Mouse (Mus musculus) hindlimb bud, embryonic 11.5 days (tissue): ENCODE results near the gene Clns1a.
A peak's percentile ranks its signal among the peaks of the same experiment; 100 is the strongest.

ENCODE experiments used
- DNase-seq: peaks from one replicate; pipeline ENCODE4 v3.0.0-alpha.2; 2012; ENCODE audit warnings: low read depth, low spot score; ENCODE audit errors: extremely low spot score

Gene Clns1a

GRCm38 (mm10) chr7:97696506-97697254 is at the start of gene Clns1a:
Gene Clns1a, plus strand, starts transcription at chr7:97696634.
- peak; percentile 73 for DNase-seq

- DNase-seq: no peak
Measured at GRCm38 (mm10) chr7:97647656-97648055, 48.8 kb upstream of the Clns1a start.

- DNase-seq: no peak
Measured at GRCm38 (mm10) chr7:97650729-97651128, 45.7 kb upstream of the Clns1a start.

- DNase-seq: no peak
Measured at GRCm38 (mm10) chr7:97656144-97656543, 40.3 kb upstream of the Clns1a start.

- no peak for DNase-seq
Measured at GRCm38 (mm10) chr7:97661634-97662033, 34.8 kb upstream of the Clns1a start.

GRCm38 (mm10) chr7:97679239-97679638 is 17.2 kb upstream of the Clns1a start:
- DNase-seq: peak; percentile 8

- DNase-seq: no peak
Measured at GRCm38 (mm10) chr7:97687831-97688230, 8.6 kb upstream of the Clns1a start.

GRCm38 (mm10) chr7:97695441-97695840 is 993 bp upstream of the Clns1a start:
- DNase-seq: no peak

- no peak for DNase-seq
Measured at GRCm38 (mm10) chr7:97696133-97696505, 315 bp upstream of the Clns1a start.

- DNase-seq: no peak
Measured at GRCm38 (mm10) chr7:97700173-97700572, 3.7 kb downstream of the Clns1a start.

- DNase-seq: no peak
Measured at GRCm38 (mm10) chr7:97701106-97701505, 4.7 kb downstream of the Clns1a start.

GRCm38 (mm10) chr7:97707123-97707522 is 10.7 kb downstream of the Clns1a start:
- DNase-seq: no peak

- no peak for DNase-seq
Measured at GRCm38 (mm10) chr7:97707809-97708208, 11.4 kb downstream of the Clns1a start.

GRCm38 (mm10) chr7:97709204-97709603 is 12.8 kb downstream of the Clns1a start:
- no peak for DNase-seq

- DNase-seq: no peak
Measured at GRCm38 (mm10) chr7:97714651-97715050, 18.2 kb downstream of the Clns1a start.

- no peak for DNase-seq
Measured at GRCm38 (mm10) chr7:97717326-97717725, 20.9 kb downstream of the Clns1a start.

- DNase-seq: no peak
Measured at GRCm38 (mm10) chr7:97719078-97719477, 22.6 kb downstream of the Clns1a start.

GRCm38 (mm10) chr7:97720109-97720508 is 23.7 kb downstream of the Clns1a start:
- no peak for DNase-seq

- no peak for DNase-seq
Measured at GRCm38 (mm10) chr7:97722278-97722918, 26.0 kb downstream of the Clns1a start.

GRCm38 (mm10) chr7:97723646-97724538 is 27.5 kb downstream of the Clns1a start:
- no peak for DNase-seq

- no peak for DNase-seq
Measured at GRCm38 (mm10) chr7:97725401-97725800, 29.0 kb downstream of the Clns1a start.

GRCm38 (mm10) chr7:97726080-97726479 is 29.6 kb downstream of the Clns1a start:
- no peak for DNase-seq
